Mouse (Mus musculus) intestine, embryonic 15.5 days (tissue): ENCODE results near the gene Gusb. TPM values are rescaled to one million over a fixed set of nuclear protein-coding genes. Genes with fewer than 3 reads are reported as not detected.
"Not testable (repeated sequence)": the region's sequence is repeated elsewhere in the genome, so short reads cannot be mapped to it uniquely, and the experiment has no call there.

Experiments used
- ATAC-seq: fragments of 200-750 bp; cut with Nextera tagmentation; 2 replicates; pipeline ENCODE4 v1.8.0; 2017; ENCODE audit warnings: moderate TSS enrichment, moderate library complexity
- H3K27ac ChIP-seq: fragments of 300-500 bp; sonication (generic); 2 replicates; pipeline ENCODE4 v1.5.1; 2015; ENCODE audit warnings: mild to moderate bottlenecking, inconsistent platforms
- H3K27me3 ChIP-seq: fragments of 300-500 bp; sonication (generic); replicated peaks from 2 replicates; pipeline ENCODE4 v1.6.1; 2015; ENCODE audit warnings: inconsistent platforms
- H3K36me3 ChIP-seq: fragments of 300-500 bp; sonication (generic); 2 replicates; pipeline ENCODE4 v1.6.1; 2015; ENCODE audit warnings: inconsistent platforms
- H3K4me1 ChIP-seq: fragments of 300-500 bp; sonication (generic); replicated peaks from 2 replicates; pipeline ENCODE4 v1.6.1; 2015; ENCODE audit warnings: inconsistent platforms
- H3K4me2 ChIP-seq: fragments of 300-500 bp; sonication (generic); replicated peaks from 2 replicates; pipeline ENCODE4 v1.6.1; 2015; ENCODE audit warnings: mild to moderate bottlenecking, inconsistent platforms
- H3K4me3 ChIP-seq: fragments of 300-500 bp; sonication (generic); replicated peaks from 2 replicates; pipeline ENCODE4 v1.5.1; 2015; ENCODE audit warnings: inconsistent platforms
- H3K9ac ChIP-seq: fragments of 300-500 bp; sonication (generic); 2 replicates; pipeline ENCODE4 v1.6.1; 2015; ENCODE audit warnings: inconsistent platforms
- H3K9me3 ChIP-seq: fragments of 300-500 bp; sonication (generic); 2 replicates; pipeline ENCODE4 v1.6.1; 2016; ENCODE audit warnings: inconsistent platforms
- WGBS: fragments of 180-500 bp; shearing (Covaris S2); methylation state at CpG from one replicate; pipeline ENCODE4 v1.1.7; 2015; 5-methylcytosine and 5-hydroxymethylcytosine counted together
- polyA plus RNA-seq: library from polyadenylated mRNA; unstranded; fragments of >200 nt; fragmentation: Nextera tagmentation; extraction: Ambion mirVana; gene quantifications from 2 replicates; pipeline ENCODE4 v1.2.1, GENCODE M21; 2015

Gene Gusb
- polyA plus RNA-seq, 1 experiment from 2014 or later = 88.8 TPM

DNA sequence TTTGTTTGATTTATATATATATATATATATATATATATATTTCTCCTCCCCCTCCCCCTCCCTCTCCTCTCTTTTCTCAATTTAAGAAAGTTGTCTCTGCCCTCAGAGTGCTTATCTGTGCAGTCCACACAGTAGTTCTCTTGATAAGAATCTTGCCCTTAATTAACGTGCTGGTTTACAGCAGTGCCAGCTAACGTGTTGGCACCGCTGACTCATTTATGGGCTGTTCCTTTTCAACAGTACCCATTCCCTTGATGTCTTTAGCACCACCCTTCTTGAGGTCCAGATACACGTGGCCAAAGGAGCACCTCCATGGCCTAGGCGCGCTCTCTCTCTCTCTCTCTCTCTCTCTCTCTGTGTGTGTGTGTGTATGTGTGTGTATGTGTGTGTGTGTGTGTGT is 47.1 kb downstream of the Gusb start:
- no peaks in the 10 kb centered on the region for H3K36me3 ChIP-seq
- WGBS = 72% methylated on average over 6 of the region's 6 CpGs
- no peak overlapping the region for H3K27ac ChIP-seq
- no peak overlapping the region for H3K4me2 ChIP-seq
- no peak overlapping the region for H3K4me3 ChIP-seq
- ATAC-seq = no peak
- no peak overlapping the region for H3K9ac ChIP-seq
- H3K4me1 ChIP-seq = no peaks in the 10 kb centered on the region
- H3K9me3 ChIP-seq = no peaks in the 10 kb centered on the region
- H3K27me3 ChIP-seq = no peaks in the 10 kb centered on the region

DNA sequence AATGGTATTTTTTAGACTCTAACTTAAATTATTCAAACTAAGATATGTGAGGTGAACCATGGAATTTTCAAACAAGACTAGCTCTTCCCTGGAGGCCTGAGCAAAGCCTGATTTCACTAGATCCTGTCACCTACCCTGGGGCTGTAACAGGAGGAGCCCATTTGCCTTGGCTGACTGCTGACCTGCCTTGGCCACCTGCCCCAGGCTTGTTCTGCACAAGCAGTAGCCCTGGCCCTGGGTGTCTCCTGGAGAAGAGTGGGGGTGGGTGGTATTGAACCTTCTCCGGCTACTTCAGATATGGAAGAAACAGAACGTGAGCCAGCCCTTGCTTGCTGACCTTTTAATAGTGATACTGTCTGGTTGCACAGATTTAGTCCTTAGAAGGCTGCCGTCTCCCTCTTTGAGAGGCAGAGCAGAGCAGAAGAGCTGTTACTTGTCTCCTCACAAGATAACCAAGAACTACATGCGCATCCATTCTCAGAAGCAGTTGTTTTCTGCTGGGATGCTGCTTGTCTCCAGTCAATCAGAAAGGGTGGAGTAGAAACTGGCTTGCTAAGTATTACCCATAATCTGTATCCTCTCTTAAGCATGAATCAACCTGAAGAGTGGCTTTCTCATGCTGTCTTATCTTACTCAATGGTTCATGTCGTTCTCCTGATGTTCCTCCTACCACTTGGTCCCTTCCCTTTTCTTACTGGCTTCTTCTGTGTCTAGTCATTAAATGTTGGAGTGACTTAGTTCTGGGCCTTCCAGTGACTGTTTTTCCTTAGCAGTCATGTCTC is 48.2 kb downstream of the Gusb start:
- Histone ChIP-seq H3K4me1 (no peaks in the 10 kb centered on the region), H3K4me2 (no peak overlapping the region), H3K4me3 (no peak overlapping the region), H3K36me3 (no peaks in the 10 kb centered on the region), H3K9ac (no peak overlapping the region), H3K9me3 (no peaks in the 10 kb centered on the region), H3K27me3 (no peaks in the 10 kb centered on the region), H3K27ac (no peak overlapping the region)
- WGBS = 75% methylated on average over 5 of the region's 5 CpGs
- ATAC-seq = no peak

DNA sequence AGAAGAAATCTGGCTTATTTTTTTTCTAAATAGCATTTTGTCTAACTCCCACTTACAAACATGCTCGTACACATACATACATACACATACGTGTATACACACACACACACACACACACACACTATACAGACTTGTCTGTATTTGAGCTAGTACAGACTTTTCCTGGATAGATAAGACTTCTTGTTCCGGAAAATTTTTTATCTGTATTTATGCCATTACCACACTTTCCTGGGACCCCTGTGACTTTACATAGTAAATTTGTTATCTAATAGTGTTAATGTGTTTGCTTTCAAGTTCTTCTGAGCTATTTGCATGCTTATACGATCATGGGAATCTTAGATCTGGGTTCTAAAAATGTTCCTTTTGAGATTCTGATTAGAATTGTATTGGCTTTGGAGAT is 50.7 kb downstream of the Gusb start:
- Histone ChIP-seq H3K36me3 (no peaks in the 10 kb centered on the region), H3K4me3 (no peak overlapping the region), H3K27ac (no peak overlapping the region), H3K9ac (no peak overlapping the region), H3K27me3 (no peaks in the 10 kb centered on the region), H3K9me3 (no peaks in the 10 kb centered on the region), H3K4me1 (no peaks in the 10 kb centered on the region), H3K4me2 (no peak overlapping the region)
- 86% methylated on average over 4 of the region's 4 CpGs for WGBS
- ATAC-seq = no peak

DNA sequence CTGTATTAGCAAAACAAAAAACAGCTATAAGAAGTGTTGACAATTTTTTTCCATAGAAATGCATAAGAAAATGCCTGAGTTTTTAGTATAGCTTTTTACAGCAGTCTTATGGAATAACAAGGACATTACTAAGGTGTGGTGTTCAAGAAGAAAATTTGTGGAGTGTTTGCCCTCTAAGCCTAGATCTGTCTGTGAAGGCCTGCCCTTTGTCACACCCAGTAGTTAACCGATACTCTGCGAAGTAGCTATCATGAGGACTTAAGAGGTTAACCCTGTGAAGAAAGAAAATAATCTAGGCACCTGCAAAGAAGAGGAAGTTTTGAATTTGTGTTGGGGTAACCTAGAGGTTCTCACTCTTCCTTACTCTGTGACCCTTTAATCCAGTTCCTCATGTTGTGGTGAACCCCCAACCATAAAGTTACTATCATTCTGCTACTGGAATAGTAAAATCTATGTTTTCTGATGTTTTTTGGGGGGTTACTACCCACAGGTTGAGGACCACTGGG is 55.3 kb downstream of the Gusb start:
- Histone ChIP-seq H3K4me3 (no peak overlapping the region), H3K9me3 (no peaks in the 10 kb centered on the region), H3K36me3 (no peaks in the 10 kb centered on the region), H3K27me3 (no peaks in the 10 kb centered on the region), H3K27ac (no peak overlapping the region), H3K9ac (no peak overlapping the region), H3K4me2 (no peak overlapping the region), H3K4me1 (no peaks in the 10 kb centered on the region)
- WGBS = 74% methylated on average over 2 of the region's 2 CpGs
- ATAC-seq = peak; percentile 58

DNA sequence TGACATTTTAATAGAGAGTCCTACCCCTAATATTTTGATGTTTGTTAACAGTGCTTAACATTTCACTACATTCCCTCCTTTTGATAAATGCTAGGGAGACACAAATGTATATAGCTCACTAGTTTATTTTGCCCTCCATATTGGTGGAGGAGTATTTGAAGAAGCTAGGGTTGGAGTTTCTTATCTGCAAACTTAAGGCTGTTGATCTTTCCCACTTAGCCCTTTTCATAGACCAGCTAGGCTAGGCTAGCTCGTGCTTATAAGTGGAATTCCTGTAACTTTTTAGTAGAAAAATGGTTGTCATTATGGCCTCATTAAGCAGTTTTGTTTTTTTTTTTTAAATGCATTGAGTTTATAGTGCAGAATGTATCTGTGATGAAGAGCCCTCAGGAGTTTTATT is 59.4 kb downstream of the Gusb start:
- Histone ChIP-seq H3K4me1 (no peaks in the 10 kb centered on the region), H3K4me2 (no peak overlapping the region), H3K9me3 (no peaks in the 10 kb centered on the region), H3K27me3 (no peaks in the 10 kb centered on the region), H3K4me3 (no peak overlapping the region), H3K36me3 (no peaks in the 10 kb centered on the region), H3K9ac (no peak overlapping the region), H3K27ac (no peak overlapping the region)
- ATAC-seq = no peak
- 63% methylated on average over 1 of the region's 1 CpGs for WGBS

DNA sequence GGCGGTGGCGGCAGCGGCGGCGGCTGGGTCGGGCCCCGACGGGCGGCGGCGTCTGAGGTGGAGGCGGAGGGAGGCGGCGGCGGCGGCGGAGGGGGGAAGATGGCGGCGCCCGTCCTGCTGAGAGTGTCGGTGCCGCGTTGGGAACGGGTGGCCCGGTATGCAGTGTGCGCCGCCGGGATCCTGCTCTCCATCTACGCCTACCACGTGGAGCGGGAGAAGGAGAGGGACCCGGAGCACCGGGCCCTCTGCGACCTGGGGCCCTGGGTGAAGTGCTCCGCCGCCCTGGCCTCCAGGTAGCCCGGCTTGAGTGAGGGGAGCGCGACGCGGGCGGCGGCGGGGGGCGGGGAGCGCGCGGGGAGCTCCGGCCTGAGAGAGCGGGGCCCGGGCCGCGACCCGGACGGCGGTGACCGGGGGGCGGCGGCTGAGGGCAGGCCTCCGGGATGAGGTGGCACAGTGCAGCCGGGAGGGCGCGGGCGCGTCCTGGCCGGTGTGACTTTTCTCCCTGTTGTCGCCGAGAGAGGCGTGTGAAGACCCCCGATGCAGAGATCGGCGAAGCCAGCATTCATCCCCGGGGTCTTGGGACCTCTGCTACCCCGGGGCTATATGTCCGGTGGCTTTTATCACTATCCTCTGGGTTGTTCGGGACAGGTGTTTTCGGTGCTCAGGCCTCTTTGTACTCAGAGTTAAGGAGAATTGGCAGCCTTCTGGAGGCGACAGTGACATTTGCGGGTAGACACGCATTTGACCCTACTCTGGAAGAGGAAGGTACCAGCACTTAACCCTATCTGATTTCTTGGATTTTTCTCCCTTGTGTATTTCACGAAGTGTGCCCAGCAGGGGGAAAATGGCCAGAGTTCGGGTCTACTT is 60.5 kb downstream of the Gusb start:
- Histone ChIP-seq H3K27ac (peak overlapping the region; percentile 73), H3K4me3 (peak overlapping the region; percentile 89), H3K4me2 (peak overlapping the region; percentile 77), H3K9ac (peak overlapping the region; percentile 91)
- WGBS = 1% methylated on average over 45 of the region's 82 CpGs
- H3K27me3 ChIP-seq, H3K9me3 ChIP-seq, H3K36me3 ChIP-seq, H3K4me1 ChIP-seq: not testable (repeated sequence)
- peak; percentile 52 for ATAC-seq

DNA sequence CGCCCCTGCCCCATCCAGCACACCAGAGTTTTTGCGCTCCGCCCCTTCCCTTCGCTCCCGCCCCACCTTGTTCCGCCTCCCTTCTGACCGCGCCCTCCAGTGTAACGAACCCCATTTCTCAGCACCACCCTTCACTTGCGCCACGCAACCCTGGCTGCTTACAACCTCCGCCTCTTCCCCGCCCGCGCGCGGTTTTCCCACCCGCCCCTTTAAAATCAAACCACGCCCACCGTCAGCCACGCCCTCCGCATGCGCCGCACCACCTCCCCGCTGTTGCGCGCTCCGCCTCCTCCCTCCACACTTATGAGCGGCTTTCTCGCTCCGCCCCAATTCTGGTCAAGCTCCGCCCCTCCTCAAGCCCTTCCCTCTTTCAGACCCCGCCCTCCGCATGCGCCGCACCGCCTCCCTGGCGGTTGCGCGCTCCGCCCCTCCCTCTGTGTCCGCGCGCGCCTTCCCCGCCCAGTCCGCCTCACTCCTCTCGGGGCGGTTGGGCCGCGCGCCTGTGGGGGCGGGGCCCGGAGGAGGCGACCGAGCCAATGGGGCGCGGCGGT is 61.3 kb downstream of the Gusb start, which contains the start of gene Vkorc1l1:
Vkorc1l1 (plus strand) TSS at position 476 of the 551 bp plus-strand sequence.
- H3K4me3 ChIP-seq = peak within 1 kb of the TSS; percentile 89
- peak; percentile 98 for ATAC-seq
- H3K27me3 ChIP-seq = no peaks in the 10 kb centered on the region
- no peaks in the 10 kb centered on the region for H3K9me3 ChIP-seq
- H3K4me1 ChIP-seq = no peaks in the 10 kb centered on the region
- H3K4me2 ChIP-seq = peak within 1 kb of the TSS; percentile 77
- peak within 1 kb of the TSS; percentile 91 for H3K9ac ChIP-seq
- no peaks in the 10 kb centered on the region for H3K36me3 ChIP-seq
- peak within 1 kb of the TSS; percentile 73 for H3K27ac ChIP-seq
- WGBS = under 1% methylated on average over 53 of the region's 59 CpGs

DNA sequence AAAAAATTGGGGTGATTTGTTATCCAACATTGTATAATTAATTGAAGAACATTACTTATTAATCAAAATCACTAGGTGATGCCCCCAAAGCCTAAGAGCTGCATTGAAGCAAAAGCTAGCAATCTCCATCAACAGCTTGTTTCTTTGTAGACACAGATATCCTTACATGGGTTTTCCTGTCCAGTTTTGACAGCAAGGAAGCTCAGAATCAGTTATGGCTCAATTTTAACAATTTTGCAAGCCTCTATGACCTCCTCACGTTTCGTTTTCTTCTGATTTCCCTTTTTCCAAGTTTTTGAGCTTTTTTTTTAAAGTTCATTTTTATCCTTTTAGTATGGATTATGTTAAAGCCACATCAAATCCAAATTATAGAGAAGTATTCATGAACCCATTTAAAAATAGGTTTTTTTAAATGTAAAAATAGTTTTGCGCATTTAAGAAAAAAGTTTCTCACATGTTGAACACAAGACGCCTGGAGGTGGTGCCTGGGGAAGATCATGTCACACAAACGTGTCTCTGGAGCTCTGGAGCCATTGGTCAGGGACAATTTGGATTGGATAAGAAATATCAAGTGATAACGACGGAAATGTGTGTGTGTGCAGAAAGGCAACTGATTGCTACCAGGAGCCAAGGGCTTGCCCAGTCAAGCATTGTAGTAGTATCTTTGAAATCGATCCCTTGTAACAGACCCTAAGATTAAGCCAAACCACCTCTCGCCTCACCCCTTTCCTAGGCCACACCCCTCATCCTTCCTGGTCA is 61.9 kb downstream of the Gusb start:
- no peak overlapping the region for H3K27ac ChIP-seq
- 4% methylated on average over 9 of the region's 9 CpGs for WGBS
- H3K4me3 ChIP-seq = peak overlapping the region; percentile 89
- no peaks in the 10 kb centered on the region for H3K36me3 ChIP-seq
- H3K4me2 ChIP-seq = peak overlapping the region; percentile 54
- H3K4me1 ChIP-seq = no peaks in the 10 kb centered on the region
- H3K27me3 ChIP-seq = no peaks in the 10 kb centered on the region
- peak overlapping the region; percentile 5; the same call in 1 of the 2 replicates for H3K9ac ChIP-seq
- ATAC-seq = no peak; the same call in 1 of the 2 replicates
- no peaks in the 10 kb centered on the region for H3K9me3 ChIP-seq

DNA sequence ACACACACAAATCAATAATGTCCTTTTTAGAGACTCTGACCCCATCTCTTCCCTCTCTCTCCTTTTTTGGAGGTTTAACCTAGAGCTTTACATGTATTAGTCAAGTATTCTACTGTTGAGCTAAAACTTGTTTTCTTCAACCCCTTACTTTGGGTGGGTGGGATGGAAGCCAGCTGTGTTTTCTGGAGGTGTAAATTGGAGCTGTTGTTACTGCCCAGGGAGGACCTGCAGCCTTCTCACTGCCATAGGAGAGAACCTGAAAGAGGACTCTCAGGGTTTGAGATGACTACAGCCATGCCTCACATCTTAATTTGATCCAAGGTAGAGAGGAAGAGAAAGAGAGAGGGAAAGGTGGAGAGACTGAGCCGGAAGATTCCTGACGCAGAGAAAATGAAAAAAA is 62.6 kb downstream of the Gusb start:
- no peaks in the 10 kb centered on the region for H3K9me3 ChIP-seq
- no peak overlapping the region for H3K9ac ChIP-seq
- H3K27me3 ChIP-seq = no peaks in the 10 kb centered on the region
- no peak overlapping the region for H3K4me3 ChIP-seq
- no peak overlapping the region for H3K4me2 ChIP-seq
- H3K36me3 ChIP-seq = no peaks in the 10 kb centered on the region
- H3K27ac ChIP-seq = no peak overlapping the region
- 44% methylated on average over 2 of the region's 2 CpGs for WGBS
- ATAC-seq = no peak
- H3K4me1 ChIP-seq = no peaks in the 10 kb centered on the region
